Mouse (Mus musculus): Measurements from ENCODE around the gene Vamp1. TPM values are rescaled to one million over a fixed set of nuclear protein-coding genes. Genes with fewer than 3 reads are reported as not detected.

Vamp1 gene
- polyA plus RNA-seq, 1 experiment = 14.3 TPM

DNA sequence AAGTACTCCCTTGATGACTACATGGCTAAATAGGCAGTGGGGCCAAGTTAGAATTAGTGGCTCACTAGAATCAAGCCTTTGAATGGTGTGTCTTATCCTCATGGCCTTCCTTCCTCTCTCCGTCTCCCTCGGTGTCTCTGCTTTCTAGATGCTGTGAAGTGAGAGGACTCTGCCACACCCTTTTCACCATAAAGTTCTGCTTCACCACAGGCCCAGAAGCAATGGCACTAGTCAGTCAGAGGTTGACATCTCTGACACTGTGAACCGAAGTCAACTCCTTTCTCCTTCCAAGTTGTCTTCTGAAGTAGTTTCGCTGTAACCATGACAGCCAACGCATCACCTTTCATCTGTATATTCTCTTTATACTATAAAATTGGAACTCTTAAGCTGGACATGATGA lies 24.2 kb downstream of the Vamp1 start:
- no peak overlapping the region for H3K9ac ChIP-seq (ENCODE audit: low read depth, poor library complexity, severe bottlenecking)
- H3K27me3 ChIP-seq (ENCODE audit: control insufficient read depth, insufficient read depth, low read length, poor library complexity, severe bottlenecking) = no peaks in the 10 kb centered on the region
- no peak overlapping the region for H3K27ac ChIP-seq (ENCODE audit: insufficient read depth, low read length)
- H3K4me3 ChIP-seq (ENCODE audit: low read depth, low read length) = no peak overlapping the region
- H3K36me3 ChIP-seq (ENCODE audit: control insufficient read depth, insufficient read depth, low read length, poor library complexity, severe bottlenecking) = no peaks in the 10 kb centered on the region
- no peak for TF ChIP-seq POLR2A (IDR thresholded peaks at IDR 0.05; ENCODE audit: insufficient read depth, low read length)
- no peak for TF ChIP-seq CTCF (IDR thresholded peaks at IDR 0.05; ENCODE audit: low read depth, low read length)
- TF ChIP-seq EP300 (IDR thresholded peaks at IDR 0.05; ENCODE audit: insufficient read depth, low read depth, low read length) = no peak
- no peaks in the 10 kb centered on the region for H3K9me3 ChIP-seq (replicated peaks; ENCODE audit: control insufficient read depth, insufficient read depth, low read length, poor library complexity, severe bottlenecking)
- H3K4me1 ChIP-seq (ENCODE audit: control insufficient read depth, insufficient read depth, low read length) = no peaks in the 10 kb centered on the region

DNA sequence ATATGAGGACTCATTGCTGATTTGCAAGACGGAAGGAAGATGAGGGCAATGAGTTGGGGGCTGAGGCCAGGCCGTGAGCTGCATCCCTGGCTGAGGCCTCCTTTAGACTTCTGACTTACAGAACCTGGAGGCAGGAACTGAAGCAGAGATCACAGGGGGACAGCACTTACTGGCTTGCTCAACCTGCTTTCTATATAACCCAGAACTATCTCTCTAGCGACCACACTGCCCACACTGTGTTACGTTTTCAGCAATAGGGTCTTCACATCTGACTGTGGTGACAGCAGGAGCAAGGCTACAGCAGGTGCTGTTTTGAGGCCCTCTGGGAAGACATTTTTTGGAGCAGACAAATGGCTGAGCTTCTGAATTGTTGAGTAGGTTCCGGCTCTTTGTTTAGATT lies 25.3 kb downstream of the Vamp1 start:
- no peaks in the 10 kb centered on the region for H3K9me3 ChIP-seq (replicated peaks; ENCODE audit: control insufficient read depth, insufficient read depth, low read length, poor library complexity, severe bottlenecking)
- no peak overlapping the region for H3K27ac ChIP-seq (ENCODE audit: insufficient read depth, low read length)

GRCm38 (mm10) chr6:125241566-125241965 lies 26.2 kb downstream of the Vamp1 start:
- no peaks in the 10 kb centered on the region for H3K9me3 ChIP-seq (replicated peaks; ENCODE audit: control insufficient read depth, insufficient read depth, low read length, poor library complexity, severe bottlenecking)
- no peak for TF ChIP-seq CTCF (IDR thresholded peaks at IDR 0.05; ENCODE audit: low read depth, low read length)
- no peak overlapping the region for H3K27ac ChIP-seq (ENCODE audit: insufficient read depth, low read length)
- H3K9ac ChIP-seq (ENCODE audit: low read depth, poor library complexity, severe bottlenecking) = no peak overlapping the region
- no peaks in the 10 kb centered on the region for H3K27me3 ChIP-seq (ENCODE audit: control insufficient read depth, insufficient read depth, low read length, poor library complexity, severe bottlenecking)
- H3K4me3 ChIP-seq (ENCODE audit: low read depth, low read length) = no peak overlapping the region
- H3K4me1 ChIP-seq (ENCODE audit: control insufficient read depth, insufficient read depth, low read length) = no peaks in the 10 kb centered on the region
- no peaks in the 10 kb centered on the region for H3K36me3 ChIP-seq (ENCODE audit: control insufficient read depth, insufficient read depth, low read length, poor library complexity, severe bottlenecking)

More for the DNA sequence above, 25.3 kb downstream of the Vamp1 start:
- Histone ChIP-seq H3K4me1 (ENCODE audit: control insufficient read depth, insufficient read depth, low read length) (no peaks in the 10 kb centered on the region), H3K4me3 (ENCODE audit: low read depth, low read length) (no peak overlapping the region), H3K36me3 (ENCODE audit: control insufficient read depth, insufficient read depth, low read length, poor library complexity, severe bottlenecking) (no peaks in the 10 kb centered on the region), H3K9ac (ENCODE audit: low read depth, poor library complexity, severe bottlenecking) (no peak overlapping the region), H3K27me3 (ENCODE audit: control insufficient read depth, insufficient read depth, low read length, poor library complexity, severe bottlenecking) (no peaks in the 10 kb centered on the region)
- TF ChIP-seq CTCF (IDR thresholded peaks at IDR 0.05; ENCODE audit: low read depth, low read length) = no peak
- TF ChIP-seq EP300 (IDR thresholded peaks at IDR 0.05; ENCODE audit: insufficient read depth, low read depth, low read length) = no peak
- TF ChIP-seq POLR2A (IDR thresholded peaks at IDR 0.05; ENCODE audit: insufficient read depth, low read length) = no peak

DNA sequence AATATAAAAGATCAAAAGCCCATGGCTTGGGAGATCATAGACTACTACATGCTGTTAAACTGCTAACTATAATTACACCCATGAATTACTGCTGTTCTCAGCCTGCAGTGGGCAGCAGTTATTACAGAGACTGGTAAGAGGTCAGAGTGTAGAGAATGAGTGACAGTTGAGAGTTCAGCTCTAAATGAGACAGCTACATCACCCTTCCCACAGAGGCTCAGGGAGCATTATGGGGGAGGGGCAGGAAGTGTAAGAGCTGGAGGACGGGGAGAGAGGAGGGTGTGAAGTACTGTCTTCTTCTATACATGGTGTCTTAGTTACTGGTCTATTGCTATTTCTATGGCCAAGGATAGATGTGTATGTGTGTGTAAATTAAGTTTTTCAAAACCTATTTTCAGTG lies 29.2 kb downstream of the Vamp1 start:
- Histone ChIP-seq H3K9me3 (replicated peaks; ENCODE audit: control insufficient read depth, insufficient read depth, low read length, poor library complexity, severe bottlenecking) (no peaks in the 10 kb centered on the region), H3K27me3 (ENCODE audit: control insufficient read depth, insufficient read depth, low read length, poor library complexity, severe bottlenecking) (no peaks in the 10 kb centered on the region), H3K9ac (ENCODE audit: low read depth, poor library complexity, severe bottlenecking) (no peak overlapping the region), H3K36me3 (ENCODE audit: control insufficient read depth, insufficient read depth, low read length, poor library complexity, severe bottlenecking) (no peaks in the 10 kb centered on the region), H3K4me1 (ENCODE audit: control insufficient read depth, insufficient read depth, low read length) (no peaks in the 10 kb centered on the region), H3K27ac (ENCODE audit: insufficient read depth, low read length) (no peak overlapping the region), H3K4me3 (ENCODE audit: low read depth, low read length) (no peak overlapping the region)
- TF ChIP-seq EP300 (IDR thresholded peaks at IDR 0.05; ENCODE audit: insufficient read depth, low read depth, low read length) = no peak

- Histone ChIP-seq H3K4me1 (ENCODE audit: control insufficient read depth, insufficient read depth, low read length) (no peaks in the 10 kb centered on the region), H3K27me3 (ENCODE audit: control insufficient read depth, insufficient read depth, low read length, poor library complexity, severe bottlenecking) (no peaks in the 10 kb centered on the region), H3K4me3 (ENCODE audit: low read depth, low read length) (no peak overlapping the region), H3K27ac (ENCODE audit: insufficient read depth, low read length) (no peak overlapping the region), H3K9me3 (replicated peaks; ENCODE audit: control insufficient read depth, insufficient read depth, low read length, poor library complexity, severe bottlenecking) (no peaks in the 10 kb centered on the region), H3K36me3 (ENCODE audit: control insufficient read depth, insufficient read depth, low read length, poor library complexity, severe bottlenecking) (no peaks in the 10 kb centered on the region), H3K9ac (ENCODE audit: low read depth, poor library complexity, severe bottlenecking) (no peak overlapping the region)
- TF ChIP-seq POLR2A (IDR thresholded peaks at IDR 0.05; ENCODE audit: insufficient read depth, low read length) (no peak), EP300 (IDR thresholded peaks at IDR 0.05; ENCODE audit: insufficient read depth, low read depth, low read length) (no peak), CTCF (IDR thresholded peaks at IDR 0.05; ENCODE audit: low read depth, low read length) (no peak)
These were observed 36.9 kb downstream of the Vamp1 start for GRCm38 (mm10) chr6:125252285-125252684.

DNA sequence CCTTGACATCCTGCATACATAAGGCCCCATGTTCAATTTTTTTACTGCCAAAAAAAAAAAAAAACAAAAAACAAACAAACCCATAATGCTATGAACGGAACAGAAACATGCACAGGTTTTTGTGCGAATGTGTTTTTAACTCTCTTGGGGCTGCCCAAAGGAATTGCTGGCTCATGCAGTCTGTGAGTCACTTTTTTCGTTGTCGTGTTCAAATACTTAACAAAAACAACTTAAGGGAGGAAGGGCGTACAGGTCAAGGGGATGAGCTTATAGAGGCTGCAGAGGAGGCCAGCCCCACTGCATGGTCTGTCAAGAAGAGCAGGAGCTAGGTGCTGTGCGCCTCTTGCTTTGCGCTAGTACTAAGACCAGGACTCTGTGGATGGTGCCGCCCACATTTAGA lies 37.4 kb downstream of the Vamp1 start:
- no peak overlapping the region for H3K4me3 ChIP-seq (ENCODE audit: low read depth, low read length)
- H3K36me3 ChIP-seq (ENCODE audit: control insufficient read depth, insufficient read depth, low read length, poor library complexity, severe bottlenecking) = no peaks in the 10 kb centered on the region
- no peaks in the 10 kb centered on the region for H3K9me3 ChIP-seq (replicated peaks; ENCODE audit: control insufficient read depth, insufficient read depth, low read length, poor library complexity, severe bottlenecking)
- no peaks in the 10 kb centered on the region for H3K27me3 ChIP-seq (ENCODE audit: control insufficient read depth, insufficient read depth, low read length, poor library complexity, severe bottlenecking)
- no peaks in the 10 kb centered on the region for H3K4me1 ChIP-seq (ENCODE audit: control insufficient read depth, insufficient read depth, low read length)
- no peak overlapping the region for H3K9ac ChIP-seq (ENCODE audit: low read depth, poor library complexity, severe bottlenecking)
- no peak overlapping the region for H3K27ac ChIP-seq (ENCODE audit: insufficient read depth, low read length)
- TF ChIP-seq EP300 (IDR thresholded peaks at IDR 0.05; ENCODE audit: insufficient read depth, low read depth, low read length) (no peak), POLR2A (IDR thresholded peaks at IDR 0.05; ENCODE audit: insufficient read depth, low read length) (no peak), CTCF (IDR thresholded peaks at IDR 0.05; ENCODE audit: low read depth, low read length) (no peak)

All from ES-Bruce4 (cell line).